Mouse (Mus musculus) granulocyte monocyte progenitor cell, adult 5-6 weeks (primary cell): ENCODE results near the gene Syne1. TPM values are rescaled to one million over a fixed set of nuclear protein-coding genes. Genes with fewer than 3 reads are reported as not detected.

Experiments
- ATAC-seq: replicated peaks from 2 replicates; pipeline ENCODE4 v1.8.0; 2016; ENCODE audit warnings: mild to moderate bottlenecking, moderate TSS enrichment, inconsistent platforms; ENCODE audit not compliant: poor library complexity, severe bottlenecking
- total RNA-seq, 2 experiments: library from RNA; stranded (forward) in 1 of 2; stranded (reverse) in 1 of 2; fragments of 200-712, 200-1000 nt in 1 of 2; fragments of >200 nt in 1 of 2; fragmentation: Nextera tagmentation in 1 of 2; gene quantifications; 2 replicates each; pipeline ENCODE4 v1.2.3; 2014 to 2017

The Syne1 gene
- 13.2 and 23.7 TPM in 2 replicates for total RNA-seq (2014; fragmentation: Nextera tagmentation)
- 27.4 and 30.7 TPM in 2 replicates for total RNA-seq (2017)

DNA sequence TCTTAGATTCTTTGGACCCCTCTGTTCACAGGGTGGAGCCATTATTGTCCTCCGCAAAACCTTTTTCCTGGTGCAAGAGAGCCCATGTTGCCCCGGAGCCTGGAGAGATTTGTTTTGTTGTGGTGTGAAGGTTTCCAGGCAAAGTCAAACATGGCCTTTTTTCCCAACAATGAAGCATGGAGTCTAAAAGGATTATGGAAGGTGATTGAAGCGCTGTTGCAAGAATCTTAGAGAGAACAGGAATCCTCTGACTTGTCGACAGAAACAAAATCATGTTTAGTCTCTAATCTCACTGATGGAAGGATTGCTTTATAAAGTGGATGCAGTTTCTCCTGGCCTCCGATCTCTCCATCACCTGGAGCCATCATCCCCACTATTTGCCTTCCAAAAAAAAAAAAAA is at the start of gene Syne1:
Syne1 (minus strand) TSS at position 101 of the 400 bp plus-strand sequence.
- ATAC-seq, result no peak

DNA sequence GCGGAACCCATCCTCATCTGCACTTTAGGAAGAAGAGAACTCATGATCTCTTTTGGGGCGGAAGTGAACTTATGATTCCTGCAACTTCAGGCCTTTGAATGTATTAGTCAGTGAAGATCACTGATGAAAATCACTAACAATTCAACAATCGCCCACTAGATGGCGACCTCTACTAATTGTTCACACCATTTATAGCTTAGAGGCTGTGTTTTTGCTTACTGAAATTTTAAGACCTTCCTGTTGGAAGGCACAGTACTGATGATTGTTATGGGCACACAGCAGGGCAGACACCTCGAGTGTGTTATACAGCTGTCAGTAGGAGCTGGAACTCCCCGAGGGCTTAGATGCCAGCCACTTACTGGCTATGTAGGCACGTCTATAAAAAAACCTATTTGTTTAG is 48.8 kb upstream of the Syne1 start:
- peak; percentile 83 for ATAC-seq

DNA sequence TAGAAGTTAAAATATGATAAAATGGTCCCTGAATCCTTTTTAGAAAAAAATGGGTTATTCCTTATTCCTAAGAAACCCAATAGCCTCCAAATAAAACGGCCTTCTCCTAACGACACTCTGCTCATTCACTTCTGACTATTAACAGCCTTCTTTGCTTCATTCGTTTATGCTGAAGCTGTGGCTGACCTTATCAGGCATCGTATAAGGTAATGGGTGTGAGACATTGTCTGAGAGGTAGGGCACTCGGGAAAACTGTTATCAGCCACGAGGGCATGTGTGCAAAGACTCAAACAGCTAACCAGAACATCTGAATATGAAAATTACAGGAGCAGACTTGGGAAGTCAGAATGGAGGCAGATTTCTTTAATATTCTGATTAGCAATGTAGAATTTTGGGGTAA is 45.3 kb upstream of the Syne1 start:
- ATAC-seq, result no peak

DNA sequence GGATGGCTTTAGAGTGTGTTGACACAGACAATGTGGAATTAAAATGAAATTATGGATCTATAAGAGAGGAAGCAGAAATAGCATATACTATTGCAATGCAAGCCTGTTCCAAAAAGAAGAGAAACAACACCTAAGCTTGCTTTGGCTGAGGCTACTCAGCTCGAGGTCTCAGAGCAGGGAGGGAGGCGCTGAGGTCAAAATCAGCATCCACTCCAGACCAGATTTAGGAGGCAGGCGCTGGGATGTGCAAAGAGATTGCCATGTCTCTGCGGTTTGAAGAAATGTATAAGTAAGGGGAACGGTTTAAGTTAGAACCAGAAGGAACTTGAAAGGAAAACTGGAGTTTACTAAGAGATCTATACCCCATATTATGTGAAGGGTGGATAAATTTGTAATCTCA is 43.2 kb upstream of the Syne1 start:
- ATAC-seq, result peak; percentile 28

DNA sequence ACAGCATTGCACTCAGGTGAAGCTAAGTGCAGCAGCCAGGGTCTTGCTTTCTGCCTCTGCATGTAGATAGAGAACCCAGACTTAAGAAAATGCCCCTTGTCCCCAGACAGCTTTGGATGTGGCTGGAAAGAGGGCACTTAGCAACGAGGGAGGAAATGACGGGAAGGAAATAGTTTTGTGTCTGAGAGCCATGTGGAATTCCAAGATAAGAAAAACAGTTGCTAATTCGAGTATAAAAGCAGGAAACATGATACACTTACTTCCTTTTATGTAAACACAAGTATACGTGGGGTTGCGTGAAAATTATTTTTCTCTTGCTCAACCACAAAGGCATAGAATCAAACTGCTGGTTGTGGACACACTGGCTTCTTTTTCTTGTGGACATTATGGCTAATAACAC is 42.2 kb upstream of the Syne1 start, which contains the start of gene Myct1:
Myct1 (plus strand) TSS at position 312 of the 400 bp plus-strand sequence.
- peak; percentile 74 for ATAC-seq

DNA sequence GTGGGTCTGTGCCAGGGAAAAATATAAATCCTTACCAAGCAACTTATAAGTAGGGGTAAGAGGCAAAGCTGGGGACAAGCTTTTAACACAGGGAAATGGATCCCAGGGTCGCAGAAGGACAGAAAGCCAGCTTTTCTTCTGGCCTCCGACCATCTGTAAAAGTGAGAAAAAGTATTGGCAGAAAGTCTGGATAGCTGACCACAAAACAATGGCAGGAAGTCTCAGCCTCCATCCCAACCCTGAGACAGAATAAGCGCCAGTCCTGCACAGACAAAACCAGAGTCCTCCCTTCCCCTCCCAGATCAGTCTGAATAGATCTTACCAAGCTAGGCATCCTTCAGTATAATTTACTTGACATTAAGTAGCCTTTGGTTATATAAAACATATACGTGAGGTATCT is 40.7 kb upstream of the Syne1 start:
- ATAC-seq, result no peak

DNA sequence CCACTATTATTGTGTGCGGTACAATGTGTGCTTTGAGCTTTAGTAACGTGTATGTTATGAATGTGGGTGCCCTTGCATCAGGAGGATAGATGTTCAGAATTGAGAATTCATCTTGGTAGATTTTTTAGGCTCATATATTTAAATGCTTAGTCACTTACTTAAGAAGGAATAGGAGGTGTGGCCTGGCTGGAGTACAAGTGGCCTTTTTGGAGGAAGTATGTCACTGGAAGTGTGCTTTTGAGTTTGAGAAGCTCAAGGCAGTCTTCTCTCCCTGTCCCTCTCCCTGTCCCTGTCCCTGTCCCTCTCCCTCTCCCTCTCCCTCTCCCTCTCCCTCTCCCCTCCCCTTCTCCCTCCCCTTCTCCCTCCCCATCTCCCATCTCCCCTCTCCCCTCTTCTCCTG is 39.8 kb upstream of the Syne1 start:
- no peak for ATAC-seq

DNA sequence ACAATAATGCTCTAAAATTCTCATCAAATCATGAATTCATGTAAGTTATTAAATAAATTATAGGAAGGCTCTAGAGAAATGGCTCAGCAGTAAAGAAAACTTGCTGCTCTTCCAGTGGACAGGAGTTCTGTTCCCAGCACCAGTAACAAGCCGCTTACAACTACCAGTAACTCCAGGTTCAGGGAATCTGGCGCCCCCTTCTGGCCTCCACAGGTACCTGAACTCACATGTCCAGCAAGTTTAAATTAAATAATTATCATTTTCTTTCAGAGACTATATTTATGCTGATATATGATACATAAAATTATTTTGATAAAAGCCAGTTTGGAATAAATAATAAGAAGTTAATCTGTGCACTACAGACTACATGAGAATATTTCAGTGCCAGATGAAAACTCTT is 22.0 kb upstream of the Syne1 start:
- no peak for ATAC-seq

DNA sequence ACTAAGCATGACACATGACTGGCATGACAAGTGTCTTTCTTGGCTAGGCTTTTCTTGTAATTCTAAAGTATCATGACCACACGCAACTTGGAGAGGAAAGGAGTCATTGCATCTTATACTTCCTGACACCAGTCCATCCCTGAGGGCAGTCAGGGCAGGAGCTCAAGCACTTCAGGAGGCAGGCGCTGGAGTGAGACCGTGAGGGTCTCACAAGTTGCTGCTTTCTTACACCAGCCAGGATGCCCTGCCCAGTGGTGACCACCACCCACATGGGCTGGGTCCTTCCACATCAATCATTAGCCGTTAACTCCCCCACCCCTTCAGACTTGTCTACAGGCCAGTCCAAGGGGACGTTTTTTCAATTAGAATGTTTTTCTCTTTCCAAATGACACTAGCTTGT is 20.1 kb upstream of the Syne1 start:
- ATAC-seq, result no peak

DNA sequence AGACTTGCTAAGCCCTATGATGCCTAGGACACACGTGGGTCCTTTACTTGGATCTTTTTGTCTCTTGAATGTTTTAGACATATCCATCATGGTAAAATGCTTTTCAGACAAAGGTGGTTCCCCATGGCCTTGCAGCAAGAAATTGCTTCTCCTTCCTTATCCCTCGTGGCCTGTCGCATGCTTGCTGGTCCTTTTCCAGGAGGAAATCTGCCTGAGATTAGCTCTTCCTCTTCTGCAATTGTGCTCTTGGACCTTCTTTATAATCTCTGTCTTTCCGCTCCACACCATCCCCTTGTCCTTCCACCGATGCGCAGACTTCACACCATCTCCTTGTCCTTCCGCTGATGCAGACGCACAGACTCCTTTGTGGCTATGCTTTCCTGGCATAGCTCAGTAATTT is 18.8 kb upstream of the Syne1 start:
- no peak for ATAC-seq

DNA sequence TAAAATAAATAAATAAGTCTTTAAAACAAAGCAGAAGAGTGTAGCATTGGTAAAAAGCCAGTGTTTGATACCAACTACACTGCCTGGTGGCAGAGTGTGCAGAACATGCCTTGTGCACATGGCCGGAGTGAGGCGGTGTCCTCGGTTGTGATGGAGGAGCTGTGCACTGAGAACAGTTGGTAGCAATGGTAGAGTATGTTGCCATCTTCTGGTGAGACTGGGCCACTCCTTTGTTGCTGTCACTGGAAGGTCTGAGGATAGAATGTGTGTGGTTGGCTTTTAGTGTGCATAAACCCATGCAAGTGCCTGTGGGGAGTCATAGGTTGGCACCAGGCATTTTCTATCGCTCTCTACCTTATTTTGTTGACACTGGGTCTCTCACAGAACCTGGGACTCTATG is 17.7 kb upstream of the Syne1 start:
- ATAC-seq, result no peak; the same call in 1 of the 2 replicates

DNA sequence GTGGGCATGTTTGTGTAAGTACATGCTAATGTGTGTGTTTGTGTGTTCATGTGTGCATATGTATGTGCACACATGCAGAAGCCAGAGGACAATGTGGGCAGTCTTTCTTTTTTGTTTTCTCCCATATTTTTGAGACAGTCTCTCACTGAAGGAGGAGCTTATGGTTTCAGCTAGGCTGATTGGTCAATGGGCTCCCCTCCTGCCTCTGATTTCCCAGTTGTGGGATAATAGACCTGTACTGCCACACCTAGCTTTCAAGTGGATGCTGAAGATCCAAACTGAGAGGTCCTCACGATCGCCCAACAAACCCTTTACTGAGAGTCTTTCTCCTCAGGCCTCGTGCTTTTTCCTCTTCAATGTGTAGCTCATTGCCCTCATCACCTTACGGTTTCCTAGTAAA is 10.4 kb upstream of the Syne1 start:
- no peak for ATAC-seq

DNA sequence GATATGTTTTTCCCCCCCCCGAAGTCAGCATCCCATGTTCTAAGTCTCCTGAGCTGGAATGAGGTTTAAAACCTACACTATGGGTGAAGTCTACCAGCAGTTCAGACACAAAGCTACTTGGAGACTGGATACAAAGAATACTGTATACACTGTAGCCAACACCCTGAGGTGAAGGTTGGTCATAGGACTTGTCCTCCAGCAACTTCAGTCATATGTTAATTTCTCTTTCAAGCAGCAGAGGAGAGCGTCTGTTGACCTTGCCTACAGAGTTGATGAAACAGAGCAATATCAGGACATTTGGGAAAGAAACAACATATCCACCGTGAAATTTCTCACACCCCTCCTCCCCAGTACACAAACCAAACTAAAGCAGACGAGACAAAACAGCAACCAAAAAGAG is 9.2 kb upstream of the Syne1 start:
- no peak for ATAC-seq

DNA sequence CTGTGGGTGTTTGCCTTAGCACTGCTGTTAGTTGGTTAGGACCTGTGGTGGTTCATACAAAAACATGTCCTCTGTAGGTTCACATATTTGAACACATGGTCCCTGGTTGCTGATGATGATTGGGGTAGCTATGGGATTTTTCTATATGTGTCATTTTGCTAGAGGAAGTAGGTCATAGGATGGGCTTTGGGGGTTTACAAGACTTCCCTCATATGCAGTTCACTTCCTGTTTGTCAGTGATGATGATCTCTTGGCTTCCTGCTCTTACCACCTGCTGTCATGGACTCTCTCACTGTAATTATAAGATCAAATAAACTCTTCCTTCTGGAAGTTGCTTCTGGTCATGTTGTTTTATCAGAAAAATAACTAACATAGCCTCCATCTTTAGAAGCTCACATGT is 7.5 kb upstream of the Syne1 start:
- peak; percentile 71 for ATAC-seq

DNA sequence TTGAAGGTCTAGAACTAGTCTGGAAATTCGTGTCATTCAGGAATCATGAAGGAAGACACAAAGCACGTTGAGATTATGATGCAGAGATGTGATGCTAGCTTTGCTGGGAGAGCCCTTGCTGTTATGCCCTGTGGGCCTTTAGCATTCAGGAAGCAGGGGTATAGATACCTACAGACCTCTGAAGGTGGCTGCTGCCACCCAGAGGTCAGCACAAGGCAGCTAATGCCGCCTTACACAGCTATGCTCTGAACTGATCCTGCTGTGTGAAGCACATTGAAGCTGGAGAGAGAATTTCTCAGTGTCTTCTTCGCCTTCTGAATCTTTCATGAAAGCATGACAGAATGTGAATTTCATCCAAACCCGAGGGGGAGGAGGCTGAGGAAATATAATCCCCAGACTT is 3.7 kb upstream of the Syne1 start:
- peak; percentile 41 for ATAC-seq

DNA sequence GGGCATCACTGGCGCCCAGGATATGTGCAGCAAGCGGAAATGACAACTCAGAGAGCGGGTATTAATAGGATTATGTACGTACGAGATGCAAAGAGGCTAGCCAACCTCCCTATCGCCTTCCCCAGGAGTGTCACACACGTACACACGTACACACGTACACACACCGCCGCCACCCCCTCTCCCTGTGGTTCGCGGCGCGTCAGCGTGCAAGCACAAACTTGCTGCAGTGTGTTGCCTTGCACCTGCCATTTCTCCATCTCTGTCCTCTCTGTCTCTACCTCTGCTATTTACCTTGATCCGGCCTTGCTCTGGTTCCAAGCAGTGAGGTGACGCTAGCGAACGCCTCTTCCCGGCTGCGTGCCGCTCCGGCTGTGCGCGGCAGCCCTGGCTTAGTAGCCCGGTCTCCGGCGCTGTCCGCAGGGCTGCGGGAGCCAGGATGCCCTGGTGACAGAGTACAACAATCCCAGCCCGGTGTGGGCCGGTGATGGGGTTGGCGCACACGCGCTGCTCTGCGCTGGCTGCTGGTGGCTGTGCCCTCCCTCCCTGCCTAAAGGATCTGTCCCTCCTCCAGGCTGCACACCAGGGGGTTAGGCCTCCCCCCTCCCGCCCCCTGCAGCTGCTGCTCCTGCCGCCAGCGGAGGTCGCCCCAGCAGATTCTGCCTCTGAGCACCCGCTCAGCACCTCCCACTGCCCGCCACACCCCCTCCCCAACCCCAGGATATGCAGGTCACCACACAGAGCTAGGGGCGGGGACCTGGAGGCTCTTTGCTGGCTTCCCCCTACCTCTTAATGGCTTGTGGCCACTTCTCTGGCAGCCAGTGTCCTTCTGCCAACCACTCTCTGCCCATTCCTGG is 887 bp downstream of the Syne1 start:
- ATAC-seq, result peak; percentile 70

DNA sequence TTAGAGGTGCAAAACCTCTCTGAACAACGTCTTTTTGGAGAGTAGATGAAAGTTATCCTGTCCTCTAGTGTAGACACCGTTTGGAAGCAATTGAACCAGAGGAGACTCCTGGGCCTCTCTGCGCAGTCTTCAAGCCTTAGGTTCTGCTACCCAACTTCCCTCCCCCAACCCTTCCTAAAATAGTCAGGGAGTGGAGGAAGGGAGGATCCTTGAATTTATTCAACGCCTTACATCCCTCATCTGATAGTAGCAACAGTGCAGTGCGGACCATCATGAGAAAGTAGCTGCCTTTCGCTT is 1.5 kb downstream of the Syne1 start:
- no peak for ATAC-seq

DNA sequence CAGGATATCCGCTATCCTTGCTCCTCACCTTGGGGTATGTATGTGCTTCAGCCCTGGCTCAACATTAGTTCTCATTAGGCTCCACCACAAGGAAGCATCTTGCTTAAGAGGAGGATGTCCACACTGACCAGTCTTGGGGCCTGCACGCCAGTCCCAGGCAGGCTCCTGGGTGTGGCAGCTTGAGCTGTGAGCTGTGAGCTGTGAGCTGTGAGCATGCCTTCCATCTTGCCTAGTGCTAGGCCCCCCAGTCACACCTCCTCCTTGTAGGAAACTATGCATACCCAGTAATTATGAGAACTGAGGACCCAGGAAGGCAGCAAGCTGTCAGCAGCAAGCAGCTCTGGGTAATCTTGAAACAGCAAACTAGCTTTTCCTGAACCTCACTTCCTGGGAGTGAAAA is 2.6 kb downstream of the Syne1 start:
- peak; percentile 33 for ATAC-seq

DNA sequence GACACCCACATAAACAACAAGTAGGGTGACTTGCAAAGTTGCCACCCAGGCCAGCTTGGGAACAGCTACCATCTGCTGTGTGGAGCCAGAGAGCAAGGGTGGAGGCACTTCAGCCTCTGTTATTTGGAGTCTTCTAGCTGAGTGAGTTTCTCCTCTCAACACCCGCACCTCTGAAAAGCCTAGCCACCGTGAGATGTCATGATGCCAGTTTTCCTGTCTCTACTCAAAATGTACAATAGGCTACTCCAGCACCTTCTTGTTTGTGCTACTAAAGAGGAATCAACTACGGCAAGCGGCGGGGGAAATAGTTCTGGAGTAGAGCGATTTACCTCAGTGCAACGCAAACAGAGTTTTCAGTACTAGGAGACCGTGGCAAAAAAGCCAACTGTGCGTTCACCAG is 3.5 kb downstream of the Syne1 start:
- ATAC-seq, result no peak

DNA sequence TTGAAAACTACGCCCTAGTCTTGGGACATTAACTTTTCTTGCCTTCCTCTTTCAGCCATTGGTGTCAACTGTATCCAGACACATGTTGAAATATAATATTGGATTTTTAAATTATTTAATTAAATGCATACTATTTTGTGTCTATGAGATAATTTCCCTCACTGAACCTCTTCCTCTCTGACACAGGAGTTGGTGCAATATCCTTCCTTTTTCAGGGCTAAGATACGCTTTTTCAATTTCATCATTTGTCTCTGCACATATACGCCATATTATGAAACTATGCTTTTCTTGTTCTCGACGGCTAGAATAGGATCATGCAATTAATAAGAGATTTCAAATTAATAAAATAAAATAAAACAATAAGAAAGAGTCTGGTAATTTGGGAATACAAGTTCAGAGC is 4.9 kb downstream of the Syne1 start:
- peak; percentile 38 for ATAC-seq

DNA sequence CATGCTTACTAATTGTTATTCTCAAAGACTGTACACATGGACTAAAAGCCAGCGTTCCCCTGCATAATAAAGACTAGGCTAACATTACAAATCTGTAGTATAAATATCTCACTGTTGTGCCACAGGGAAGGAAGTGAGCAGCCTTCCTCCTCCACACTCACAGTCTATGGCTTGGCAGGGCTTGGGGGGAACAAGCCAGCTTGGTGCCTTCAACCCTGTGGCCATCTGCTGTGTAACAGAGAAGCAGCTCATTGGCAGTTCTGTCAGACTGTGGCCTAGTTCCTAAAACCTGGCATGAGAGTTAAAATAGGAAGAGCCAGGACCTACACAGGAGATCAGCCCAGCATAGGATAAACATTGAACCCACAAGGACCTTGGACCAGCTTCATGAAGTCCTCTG is 23.0 kb downstream of the Syne1 start:
- ATAC-seq, result peak; percentile 91

DNA sequence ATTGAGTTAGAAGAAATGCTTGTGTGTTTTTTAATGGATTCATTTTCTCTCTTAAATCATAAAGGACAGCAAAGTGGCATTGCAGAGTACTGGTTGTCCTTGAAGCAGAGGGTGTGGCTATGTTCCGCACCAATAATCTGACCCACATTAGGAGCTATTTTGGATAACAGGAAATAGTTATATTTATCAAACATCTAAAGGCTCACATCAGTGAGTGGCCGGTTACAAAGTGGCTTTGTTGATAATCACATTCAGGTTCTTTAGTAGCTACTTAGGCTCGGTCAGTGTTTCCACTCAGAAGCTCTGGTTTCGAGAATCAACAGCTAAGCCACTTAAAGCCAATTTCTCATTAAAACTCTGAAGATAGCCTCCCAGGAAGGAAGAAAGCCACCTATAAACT is 23.6 kb downstream of the Syne1 start:
- ATAC-seq, result no peak

DNA sequence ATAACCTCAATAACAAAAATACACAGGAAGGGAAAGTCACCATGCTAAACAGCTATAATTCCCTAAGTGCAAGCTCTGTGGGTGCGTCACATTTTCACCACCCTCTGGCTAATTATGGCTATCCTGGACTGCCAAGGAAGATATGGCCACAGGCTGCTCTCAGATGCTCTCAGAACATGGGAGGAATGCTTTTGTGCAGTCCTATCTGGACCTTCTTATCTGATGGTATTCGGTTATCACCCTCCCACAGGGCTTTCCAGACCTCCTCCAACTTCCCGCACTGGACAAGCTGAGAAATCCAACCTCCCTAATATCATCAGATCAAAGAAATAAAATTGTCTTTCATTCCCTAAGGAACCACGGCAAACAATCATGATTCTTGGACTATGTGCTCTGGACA is 28.4 kb downstream of the Syne1 start:
- ATAC-seq, result no peak
